Mouse (Mus musculus): Measurements from ENCODE around the gene Cntnap2. TPM values are rescaled to one million over a fixed set of nuclear protein-coding genes. Genes with fewer than 3 reads are reported as not detected.
"Not testable (repeated sequence)": the region's sequence is repeated elsewhere in the genome, so short reads cannot be mapped to it uniquely, and the experiment has no call there.

Gene Cntnap2
- polyA plus RNA-seq, 1 experiment = not detected

DNA sequence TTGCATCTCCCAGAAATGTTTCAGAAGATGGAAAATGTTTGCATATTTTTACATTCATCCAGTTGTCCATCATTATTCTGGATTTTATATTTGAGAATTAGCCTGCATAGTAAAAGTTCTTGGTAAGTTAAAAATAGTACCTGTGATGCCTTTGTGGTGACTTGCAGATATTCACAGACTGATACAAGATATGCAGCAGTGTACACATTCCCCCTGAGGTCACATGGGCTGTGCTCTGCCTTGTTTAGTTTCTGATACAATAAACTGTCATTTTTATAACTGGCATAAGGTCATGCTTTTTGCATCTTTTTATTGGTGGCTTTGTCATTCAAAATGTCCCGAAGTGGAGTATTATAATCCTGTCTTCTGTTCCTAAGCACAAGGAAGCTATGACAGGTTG is 2148.9 kb downstream of the Cntnap2 start:
- no peak overlapping the region for H3K4me3 ChIP-seq (ENCODE audit: insufficient read depth, low read length)
- H3K4me1 ChIP-seq (ENCODE audit: control insufficient read depth, insufficient read depth, low read length) = no peaks in the 10 kb centered on the region
- H3K27ac ChIP-seq (ENCODE audit: insufficient read depth, low read depth, low read length) = no peak overlapping the region
- TF ChIP-seq CTCF (IDR thresholded peaks at IDR 0.05; ENCODE audit: low read depth, low read length) (no peak), POLR2A (IDR thresholded peaks at IDR 0.05; ENCODE audit: borderline replicate concordance, low read depth, low read length) (no peak)

DNA sequence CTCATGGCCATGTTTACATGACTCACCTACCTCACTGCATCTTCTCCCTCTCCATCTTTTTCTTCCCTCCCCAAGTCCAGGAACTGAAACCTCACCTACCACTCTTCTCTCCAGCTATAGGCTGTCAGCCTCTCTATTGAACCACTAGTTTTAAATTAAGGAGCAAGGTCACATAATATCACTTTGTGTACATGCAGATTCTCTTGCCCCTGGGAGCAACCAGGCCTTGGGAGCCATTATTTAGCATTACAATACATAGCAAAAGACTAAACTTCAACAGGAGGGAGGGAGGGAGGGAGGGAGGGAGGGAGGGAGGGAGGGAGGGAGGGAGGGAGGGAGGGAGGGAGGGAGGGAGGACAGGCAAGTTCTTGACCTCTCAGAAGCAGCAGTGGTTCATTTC is 2155.6 kb downstream of the Cntnap2 start:
- Histone ChIP-seq H3K4me1 (ENCODE audit: control insufficient read depth, insufficient read depth, low read length) (no peaks in the 10 kb centered on the region), H3K4me3 (ENCODE audit: insufficient read depth, low read length) (no peak overlapping the region), H3K27ac (ENCODE audit: insufficient read depth, low read depth, low read length) (no peak overlapping the region)
- TF ChIP-seq POLR2A (IDR thresholded peaks at IDR 0.05; ENCODE audit: borderline replicate concordance, low read depth, low read length) = no peak
- no peak for TF ChIP-seq CTCF (IDR thresholded peaks at IDR 0.05; ENCODE audit: low read depth, low read length)

DNA sequence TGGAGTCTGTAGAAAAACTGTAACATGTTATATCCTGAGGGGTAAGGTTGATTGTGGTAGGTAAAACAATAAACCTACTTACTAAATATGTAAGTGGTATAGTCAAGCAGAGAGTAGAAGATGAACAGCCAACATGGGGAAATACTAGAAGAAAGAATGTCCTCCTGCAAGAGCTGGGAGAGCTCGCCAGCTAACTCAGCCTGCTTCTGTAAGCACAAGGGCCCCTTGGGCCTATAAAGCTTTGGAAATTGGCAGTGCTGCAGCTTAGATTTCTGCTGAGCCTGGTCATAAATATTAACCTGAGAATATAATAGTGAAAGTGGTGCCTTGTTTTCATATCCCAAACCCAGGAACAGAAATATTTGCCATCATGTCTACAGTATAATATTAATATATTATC is 2164.4 kb downstream of the Cntnap2 start:
- not testable (repeated sequence) for H3K4me1 ChIP-seq (ENCODE audit: control insufficient read depth, insufficient read depth, low read length); H3K27ac ChIP-seq (ENCODE audit: insufficient read depth, low read depth, low read length); H3K4me3 ChIP-seq (ENCODE audit: insufficient read depth, low read length)

DNA sequence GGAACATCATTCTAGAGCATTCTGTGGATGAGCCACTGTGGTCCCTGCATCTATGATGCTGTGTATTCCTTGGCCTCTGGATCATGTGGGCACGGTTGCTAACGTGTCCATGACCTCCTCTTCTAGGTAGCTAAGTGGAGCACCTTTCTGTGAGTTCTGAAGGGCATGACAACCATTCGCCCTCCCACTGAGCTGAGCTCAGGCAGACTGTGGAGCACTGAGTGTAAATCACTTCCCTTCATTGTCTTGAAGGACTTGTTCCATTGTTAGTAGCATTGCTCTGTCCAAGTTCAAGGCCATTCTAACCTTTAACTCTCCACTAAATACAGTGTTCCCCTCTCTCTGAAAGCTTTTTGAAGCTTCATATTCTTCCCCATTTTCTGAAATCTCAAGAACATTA is 2166.2 kb downstream of the Cntnap2 start:
- not testable (repeated sequence) for H3K4me1 ChIP-seq (ENCODE audit: control insufficient read depth, insufficient read depth, low read length); H3K4me3 ChIP-seq (ENCODE audit: insufficient read depth, low read length); H3K27ac ChIP-seq (ENCODE audit: insufficient read depth, low read depth, low read length)

DNA sequence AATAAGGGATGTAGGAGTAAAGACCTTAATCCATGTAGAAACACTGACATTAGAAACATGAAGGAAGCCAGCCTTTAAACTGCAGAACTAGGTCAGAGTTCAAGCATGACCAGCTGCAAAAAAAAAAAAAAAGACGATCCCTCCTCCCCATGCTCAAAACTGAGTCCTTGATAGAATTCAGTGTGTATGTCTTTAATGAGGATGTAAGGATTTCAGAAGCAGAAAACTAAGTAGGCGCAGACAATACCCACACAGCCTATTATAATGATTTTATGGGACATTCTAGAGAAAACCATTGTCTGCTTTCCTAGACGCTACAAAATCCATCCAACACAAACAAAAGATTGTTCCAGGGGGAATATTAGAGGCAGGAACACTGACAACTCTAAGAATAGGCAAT is 2168.4 kb downstream of the Cntnap2 start:
- TF ChIP-seq POLR2A (IDR thresholded peaks at IDR 0.05; ENCODE audit: borderline replicate concordance, low read depth, low read length) (no peak), CTCF (IDR thresholded peaks at IDR 0.05; ENCODE audit: low read depth, low read length) (no peak)
- no peak overlapping the region for H3K27ac ChIP-seq (ENCODE audit: insufficient read depth, low read depth, low read length)

DNA sequence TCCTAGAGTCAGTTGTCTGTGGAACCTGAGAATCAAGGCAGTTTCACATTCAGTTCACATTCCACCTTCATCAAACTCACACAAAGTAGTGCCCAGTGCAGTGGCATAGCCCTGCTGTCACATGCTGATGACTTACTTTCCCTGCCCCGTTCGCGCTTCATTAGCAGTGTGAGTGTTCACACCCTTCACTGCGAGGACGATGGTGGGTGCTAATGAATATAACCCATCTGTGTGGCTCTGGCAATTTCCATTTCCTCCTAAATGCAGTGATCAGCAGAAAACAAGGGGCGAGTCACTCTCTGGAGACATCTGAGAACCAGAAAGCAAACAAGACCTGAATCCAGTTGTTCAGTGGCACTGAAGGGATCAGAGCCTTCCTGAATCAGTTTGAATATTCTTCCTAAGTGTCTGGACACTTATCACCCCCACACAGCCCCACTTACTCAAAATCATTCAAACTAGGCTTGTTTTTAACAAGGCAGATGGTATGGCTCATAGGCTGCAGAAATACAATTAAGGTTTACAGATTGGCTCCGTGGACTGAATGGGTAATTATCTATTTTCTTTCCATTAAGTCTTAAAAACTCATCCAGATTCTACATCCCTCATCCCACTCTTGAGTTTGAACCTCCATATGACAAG is 2169.6 kb downstream of the Cntnap2 start:
- H3K27ac ChIP-seq (ENCODE audit: insufficient read depth, low read depth, low read length) = no peak overlapping the region
- H3K4me1 ChIP-seq (ENCODE audit: control insufficient read depth, insufficient read depth, low read length) = no peaks in the 10 kb centered on the region
- H3K4me3 ChIP-seq (ENCODE audit: insufficient read depth, low read length) = no peak overlapping the region
- no peak for TF ChIP-seq CTCF (IDR thresholded peaks at IDR 0.05; ENCODE audit: low read depth, low read length)
- TF ChIP-seq POLR2A (IDR thresholded peaks at IDR 0.05; ENCODE audit: borderline replicate concordance, low read depth, low read length) = no peak

More for the DNA sequence above, 2168.4 kb downstream of the Cntnap2 start:
- no peak overlapping the region for H3K4me3 ChIP-seq (ENCODE audit: insufficient read depth, low read length)
- no peaks in the 10 kb centered on the region for H3K4me1 ChIP-seq (ENCODE audit: control insufficient read depth, insufficient read depth, low read length)

DNA sequence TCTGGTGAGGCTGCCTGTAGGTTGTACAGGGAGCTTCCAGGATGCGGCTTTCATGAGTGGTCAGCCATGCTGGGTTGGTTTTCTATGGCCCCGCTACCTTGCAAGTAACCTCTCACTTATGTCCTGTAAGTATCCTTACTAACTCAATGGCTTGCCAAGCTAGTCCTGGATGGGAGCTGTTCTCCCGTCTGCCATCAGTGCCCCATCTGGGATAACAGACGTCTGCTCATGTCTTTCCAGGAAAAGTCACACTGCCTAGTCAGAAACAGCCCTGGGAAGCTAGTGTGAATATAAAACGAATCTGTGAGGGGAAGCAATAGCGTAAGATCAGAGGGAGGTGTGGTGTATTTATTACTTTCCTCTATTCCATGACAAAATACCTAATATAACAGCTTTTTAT is 2172.4 kb downstream of the Cntnap2 start:
- Histone ChIP-seq H3K27ac (ENCODE audit: insufficient read depth, low read depth, low read length) (no peak overlapping the region), H3K4me1 (ENCODE audit: control insufficient read depth, insufficient read depth, low read length) (no peaks in the 10 kb centered on the region), H3K4me3 (ENCODE audit: insufficient read depth, low read length) (no peak overlapping the region)
- TF ChIP-seq POLR2A (IDR thresholded peaks at IDR 0.05; ENCODE audit: borderline replicate concordance, low read depth, low read length) (no peak), CTCF (IDR thresholded peaks at IDR 0.05; ENCODE audit: low read depth, low read length) (no peak)

DNA sequence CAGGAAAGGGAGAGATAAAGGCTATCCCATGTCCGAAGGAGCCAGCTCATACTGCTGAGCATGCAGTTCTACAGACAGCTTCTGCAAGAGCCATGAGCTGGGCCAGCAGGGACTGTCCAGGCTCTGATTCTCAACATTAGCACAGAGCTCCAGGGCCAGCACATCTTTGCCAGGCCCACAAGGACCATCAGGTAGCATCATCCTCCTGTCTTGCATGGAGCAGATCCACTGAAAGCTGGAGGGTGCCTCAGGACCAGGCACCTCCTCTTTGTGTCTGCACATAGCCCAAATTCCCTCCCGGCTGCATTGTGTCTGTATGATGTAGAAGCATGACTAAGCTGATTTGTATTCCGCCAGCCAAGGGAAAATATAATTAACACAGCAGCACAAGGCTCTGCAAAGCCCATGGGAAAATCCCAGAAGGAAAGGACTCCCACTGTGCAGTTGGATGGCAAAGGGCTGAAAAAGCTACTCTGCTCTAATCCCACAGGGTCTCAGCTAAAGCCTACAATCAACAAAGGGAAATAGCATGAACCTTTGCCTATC is 2180.3 kb downstream of the Cntnap2 start:
- no peaks in the 10 kb centered on the region for H3K4me1 ChIP-seq (ENCODE audit: control insufficient read depth, insufficient read depth, low read length)

DNA sequence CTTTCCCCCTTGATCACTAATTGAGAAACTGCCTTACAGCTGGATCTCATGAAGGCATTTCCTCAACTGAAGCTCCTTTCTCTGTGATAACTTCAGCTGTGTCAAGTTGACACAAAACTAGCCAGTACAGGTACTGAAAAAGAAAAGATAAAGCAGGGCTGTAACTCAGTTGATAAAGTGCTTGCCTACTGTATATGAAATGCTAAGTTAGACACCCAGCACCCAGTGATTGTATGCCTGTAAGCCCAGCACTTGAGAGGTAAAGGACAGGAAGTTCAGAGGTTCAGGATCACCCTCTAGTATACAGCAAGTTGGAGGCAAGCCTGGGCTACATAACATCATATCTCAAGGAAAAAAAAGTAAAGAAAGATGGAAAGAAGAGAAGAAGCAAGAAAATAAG is 2182.2 kb downstream of the Cntnap2 start:
- Histone ChIP-seq H3K27ac (ENCODE audit: insufficient read depth, low read depth, low read length) (no peak overlapping the region), H3K4me3 (ENCODE audit: insufficient read depth, low read length) (no peak overlapping the region), H3K4me1 (ENCODE audit: control insufficient read depth, insufficient read depth, low read length) (no peaks in the 10 kb centered on the region)
- TF ChIP-seq CTCF (IDR thresholded peaks at IDR 0.05; ENCODE audit: low read depth, low read length) = no peak
- no peak for TF ChIP-seq POLR2A (IDR thresholded peaks at IDR 0.05; ENCODE audit: borderline replicate concordance, low read depth, low read length)

More for the DNA sequence above, 2180.3 kb downstream of the Cntnap2 start:
- TF ChIP-seq POLR2A (IDR thresholded peaks at IDR 0.05; ENCODE audit: borderline replicate concordance, low read depth, low read length) (no peak), CTCF (IDR thresholded peaks at IDR 0.05; ENCODE audit: low read depth, low read length) (no peak)
- Histone ChIP-seq H3K4me3 (ENCODE audit: insufficient read depth, low read length) (no peak overlapping the region), H3K27ac (ENCODE audit: insufficient read depth, low read depth, low read length) (no peak overlapping the region)

DNA sequence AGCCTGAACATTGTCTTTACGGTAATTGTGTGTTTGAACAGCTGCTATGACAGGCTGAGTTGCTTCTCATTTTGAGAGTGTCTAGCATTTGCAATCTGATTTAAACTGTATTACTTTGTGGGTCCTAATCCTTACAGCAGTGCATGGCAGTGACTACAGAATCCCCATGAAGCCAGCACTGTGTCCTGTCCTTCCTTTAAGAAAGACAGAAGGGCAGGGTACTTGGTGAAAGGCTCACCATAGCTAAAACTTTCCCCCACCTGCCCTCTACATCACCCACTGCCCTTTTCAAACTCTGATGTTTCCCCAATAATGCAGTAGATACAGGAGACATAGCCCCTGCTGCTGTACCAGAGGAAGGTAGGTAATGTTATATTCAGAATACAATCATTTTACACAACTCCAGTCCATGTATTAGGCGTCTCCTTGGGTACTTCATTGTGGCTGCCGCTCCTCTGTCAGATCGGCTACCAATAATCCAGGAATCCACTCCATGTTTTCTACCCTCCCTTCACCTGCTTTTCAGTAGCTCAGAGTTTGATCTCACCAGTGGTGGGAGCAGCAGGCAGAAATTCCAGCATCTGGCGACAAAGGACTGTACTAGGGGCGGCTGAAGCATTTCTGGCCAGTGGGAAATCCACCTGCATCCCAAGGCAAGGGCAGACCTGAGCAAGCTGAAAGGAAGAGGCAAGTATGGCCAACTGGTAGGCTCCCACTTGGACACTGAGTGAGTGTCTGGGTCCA is 2184.9 kb downstream of the Cntnap2 start:
- Histone ChIP-seq H3K4me3 (ENCODE audit: insufficient read depth, low read length) (no peak overlapping the region), H3K27ac (ENCODE audit: insufficient read depth, low read depth, low read length) (no peak overlapping the region), H3K4me1 (ENCODE audit: control insufficient read depth, insufficient read depth, low read length) (no peaks in the 10 kb centered on the region)
- TF ChIP-seq POLR2A (IDR thresholded peaks at IDR 0.05; ENCODE audit: borderline replicate concordance, low read depth, low read length) = no peak
- no peak for TF ChIP-seq CTCF (IDR thresholded peaks at IDR 0.05; ENCODE audit: low read depth, low read length)
